Mouse (Mus musculus) frontal cortex, adult (tissue): ENCODE measurements around the gene Tap2.

Source experiments
- ATAC-seq: cut with Nextera tagmentation; 2 replicates; pipeline ENCODE4 v1.9.2; 2017; ENCODE audit warnings: mild to moderate bottlenecking, moderate library complexity, mixed read lengths; ENCODE audit not compliant: low TSS enrichment

Tap2 gene

DNA sequence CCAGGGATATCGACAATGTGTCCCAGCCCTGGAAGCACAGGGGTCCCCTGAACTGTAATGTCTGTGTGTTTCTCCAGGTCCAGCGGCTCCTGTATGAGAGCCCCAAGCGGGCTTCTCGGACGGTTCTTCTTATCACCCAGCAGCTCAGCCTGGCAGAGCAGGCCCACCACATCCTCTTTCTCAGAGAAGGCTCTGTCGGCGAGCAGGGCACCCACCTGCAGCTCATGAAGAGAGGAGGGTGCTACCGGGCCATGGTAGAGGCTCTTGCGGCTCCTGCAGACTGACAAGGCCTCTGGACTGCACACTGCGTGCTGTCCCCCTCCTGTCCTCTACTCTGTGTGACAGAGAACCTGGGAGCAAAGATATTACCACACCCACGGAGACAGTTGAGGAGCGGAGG is 6.8 kb upstream of the Tap2 start:
- ATAC-seq: no peak

DNA sequence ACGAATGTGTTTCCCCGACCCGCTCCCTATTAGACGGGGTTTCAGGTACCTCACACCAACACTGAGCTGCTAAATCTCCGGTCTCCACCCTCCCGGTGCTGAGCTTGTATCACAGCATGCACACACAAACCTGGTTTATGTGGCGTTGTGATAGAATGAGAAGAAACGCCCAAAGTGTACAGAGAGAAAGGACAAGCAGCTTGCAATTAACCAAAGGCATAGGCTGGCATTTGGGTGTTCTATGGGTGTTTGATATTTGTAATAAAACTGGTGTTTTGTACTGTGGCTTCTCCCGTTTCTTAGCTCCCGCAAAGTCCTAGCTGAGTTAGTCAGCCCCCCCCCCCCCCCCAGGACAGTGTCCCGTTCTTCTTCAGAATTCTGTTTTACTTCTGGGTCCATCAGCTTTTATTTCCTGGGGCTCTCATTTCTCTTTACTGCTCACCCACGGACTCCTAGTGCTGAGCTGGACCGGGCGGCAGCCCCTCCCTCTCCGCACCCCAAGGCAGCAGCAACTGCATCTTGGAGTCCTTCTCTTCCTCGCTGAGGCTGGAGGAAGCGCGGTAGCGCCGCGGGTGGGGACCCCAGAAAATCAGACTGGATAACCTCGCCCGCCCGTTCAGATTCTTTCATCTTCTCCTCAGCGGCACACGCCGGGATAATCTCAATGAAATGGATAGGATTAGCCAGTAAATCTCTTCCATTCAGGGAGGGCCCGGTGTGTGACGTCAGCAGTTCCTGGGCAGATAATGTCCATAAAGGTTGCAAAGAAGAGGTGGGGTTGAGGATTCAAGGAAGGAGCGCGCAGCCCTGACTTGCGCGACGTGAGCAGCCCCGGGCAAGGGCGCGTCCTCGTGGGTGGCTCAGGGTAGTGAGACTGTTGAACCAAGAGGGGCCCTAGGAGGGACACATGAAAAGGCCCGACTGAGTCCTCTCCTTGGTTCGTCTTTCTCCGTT is 6.1 kb upstream of the Tap2 start, which contains the start of gene Psmb8:
TSS of gene Psmb8 (plus strand) at position 781 of the 954 bp plus-strand sequence.
- peak; percentile 95 for ATAC-seq

- ATAC-seq: no peak
These were observed 5.3 kb upstream of the Tap2 start for GRCm38 (mm10) chr17:34197904-34198520.

GRCm38 (mm10) chr17:34198521-34198912 is 4.8 kb upstream of the Tap2 start:
- ATAC-seq: no peak

- ATAC-seq: no peak
These were observed 4.2 kb upstream of the Tap2 start for GRCm38 (mm10) chr17:34199050-34199619.

GRCm38 (mm10) chr17:34200047-34200446 is 3.3 kb upstream of the Tap2 start:
- no peak for ATAC-seq

GRCm38 (mm10) chr17:34200772-34201505 is 2.4 kb upstream of the Tap2 start:
- no peak for ATAC-seq

GRCm38 (mm10) chr17:34201506-34202055 is 1.7 kb upstream of the Tap2 start:
- ATAC-seq: no peak

DNA sequence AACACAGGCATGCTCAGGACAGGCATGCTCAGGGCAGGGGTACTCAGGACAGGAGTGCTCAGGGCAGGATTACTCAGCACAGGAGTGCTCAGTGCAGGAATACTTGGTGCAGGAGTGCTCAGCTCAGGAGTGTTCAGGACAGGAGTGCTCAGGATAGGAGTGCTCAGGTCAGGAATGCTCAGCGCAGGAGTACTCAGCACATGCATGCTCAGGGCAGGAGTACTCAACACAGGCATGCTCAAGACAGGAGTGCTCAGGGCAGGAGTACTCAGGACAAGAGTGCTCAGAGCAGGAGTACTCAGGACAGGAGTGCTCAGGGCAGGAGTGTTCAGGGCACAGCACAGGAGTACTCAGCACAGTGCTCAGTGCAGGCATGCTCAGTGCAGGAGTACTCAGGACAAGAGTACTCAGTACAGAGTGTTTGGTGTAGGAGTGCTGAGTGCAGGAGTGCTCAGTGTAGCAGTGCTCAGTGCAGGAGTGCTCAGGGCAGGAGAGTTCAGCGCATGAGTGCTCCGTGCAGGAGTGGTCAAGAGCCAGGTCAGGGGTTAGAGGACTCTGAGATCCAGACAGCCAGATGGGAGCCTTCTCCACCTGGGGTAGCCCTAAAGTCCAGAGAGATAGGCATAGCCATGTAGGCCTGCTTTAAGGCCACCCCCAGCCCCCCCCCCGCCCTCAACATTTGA is 426 bp upstream of the Tap2 start:
- no peak for ATAC-seq

- peak; percentile 75 for ATAC-seq
These were observed 1.1 kb downstream of the Tap2 start for GRCm38 (mm10) chr17:34204303-34205010.

- peak; percentile 73; the same call in 1 of the 2 replicates for ATAC-seq
These were observed 1.9 kb downstream of the Tap2 start for GRCm38 (mm10) chr17:34205021-34205745.

DNA sequence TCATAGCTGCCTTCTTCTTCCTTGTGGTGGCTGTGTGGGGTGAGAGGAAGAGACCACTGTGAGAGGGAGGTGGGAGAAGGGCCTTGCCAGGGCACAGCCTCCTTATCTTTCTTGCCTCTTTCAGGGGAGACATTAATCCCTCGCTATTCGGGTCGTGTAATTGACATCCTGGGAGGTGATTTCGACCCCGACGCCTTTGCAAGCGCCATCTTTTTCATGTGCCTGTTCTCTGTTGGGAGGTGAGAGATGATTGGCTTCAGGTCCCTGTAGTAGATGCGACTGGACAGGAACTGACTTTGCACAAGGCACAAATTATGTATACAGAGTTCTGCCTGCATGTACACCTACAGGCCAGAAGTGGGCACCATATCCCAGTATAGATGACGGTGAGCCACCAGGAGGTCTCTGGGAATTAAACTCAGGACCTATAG is 2.4 kb downstream of the Tap2 start:
- peak; percentile 70 for ATAC-seq

- ATAC-seq: no peak
These were observed 3.4 kb downstream of the Tap2 start for GRCm38 (mm10) chr17:34206731-34207130.

- no peak for ATAC-seq
These were observed 4.1 kb downstream of the Tap2 start for GRCm38 (mm10) chr17:34207456-34207855.

DNA sequence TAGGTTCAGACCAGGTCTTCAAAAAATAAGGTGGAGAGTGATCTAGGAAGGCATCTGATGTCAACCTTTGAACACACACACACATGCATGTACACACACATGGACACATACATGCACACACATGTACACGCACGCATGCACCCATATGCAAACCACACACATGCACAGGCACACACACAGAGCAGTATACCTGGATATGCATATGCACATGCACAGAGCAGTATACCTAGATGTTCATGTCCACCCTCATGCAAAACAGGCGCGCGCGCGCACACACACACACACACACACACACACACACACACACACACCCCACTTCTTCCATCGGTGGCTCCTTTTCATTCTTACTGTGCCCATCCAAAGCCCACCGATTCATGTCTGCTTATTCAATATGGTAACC is 4.5 kb downstream of the Tap2 start:
- ATAC-seq: no peak

- ATAC-seq: no peak
These were observed 5.1 kb downstream of the Tap2 start for GRCm38 (mm10) chr17:34208421-34208820.

GRCm38 (mm10) chr17:34209680-34210079 is 6.4 kb downstream of the Tap2 start:
- no peak for ATAC-seq

- ATAC-seq: no peak
These were observed 7.3 kb downstream of the Tap2 start for GRCm38 (mm10) chr17:34210599-34210998.

DNA sequence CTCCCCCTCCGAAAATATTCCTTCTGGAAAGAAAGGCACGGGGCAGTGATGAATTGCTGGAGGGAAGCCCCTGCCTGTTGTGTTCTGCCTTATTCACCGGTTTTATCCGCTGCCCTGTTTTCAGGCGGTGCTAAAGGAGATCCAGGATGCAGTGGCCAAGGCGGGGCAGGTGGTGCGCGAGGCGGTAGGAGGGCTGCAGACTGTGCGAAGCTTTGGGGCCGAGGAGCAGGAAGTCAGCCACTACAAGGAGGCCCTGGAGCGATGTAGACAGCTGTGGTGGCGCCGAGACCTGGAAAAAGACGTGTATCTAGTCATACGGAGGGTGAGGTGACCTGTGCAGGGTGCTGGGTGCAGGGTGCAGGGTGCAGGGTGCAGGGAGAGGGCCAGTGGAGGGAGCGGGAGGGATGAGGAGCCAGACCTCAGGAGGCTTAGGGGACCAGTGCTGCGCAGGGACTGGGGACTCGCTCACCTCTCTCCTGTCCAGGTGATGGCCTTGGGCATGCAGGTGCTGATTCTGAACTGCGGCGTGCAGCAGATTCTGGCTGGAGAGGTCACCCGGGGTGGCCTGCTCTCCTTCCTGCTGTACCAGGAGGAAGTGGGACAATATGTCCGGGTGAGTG is 8.5 kb downstream of the Tap2 start:
- ATAC-seq: no peak
